Mouse (Mus musculus): ENCODE measurements around the gene Slc30a7.

The Slc30a7 gene

DNA sequence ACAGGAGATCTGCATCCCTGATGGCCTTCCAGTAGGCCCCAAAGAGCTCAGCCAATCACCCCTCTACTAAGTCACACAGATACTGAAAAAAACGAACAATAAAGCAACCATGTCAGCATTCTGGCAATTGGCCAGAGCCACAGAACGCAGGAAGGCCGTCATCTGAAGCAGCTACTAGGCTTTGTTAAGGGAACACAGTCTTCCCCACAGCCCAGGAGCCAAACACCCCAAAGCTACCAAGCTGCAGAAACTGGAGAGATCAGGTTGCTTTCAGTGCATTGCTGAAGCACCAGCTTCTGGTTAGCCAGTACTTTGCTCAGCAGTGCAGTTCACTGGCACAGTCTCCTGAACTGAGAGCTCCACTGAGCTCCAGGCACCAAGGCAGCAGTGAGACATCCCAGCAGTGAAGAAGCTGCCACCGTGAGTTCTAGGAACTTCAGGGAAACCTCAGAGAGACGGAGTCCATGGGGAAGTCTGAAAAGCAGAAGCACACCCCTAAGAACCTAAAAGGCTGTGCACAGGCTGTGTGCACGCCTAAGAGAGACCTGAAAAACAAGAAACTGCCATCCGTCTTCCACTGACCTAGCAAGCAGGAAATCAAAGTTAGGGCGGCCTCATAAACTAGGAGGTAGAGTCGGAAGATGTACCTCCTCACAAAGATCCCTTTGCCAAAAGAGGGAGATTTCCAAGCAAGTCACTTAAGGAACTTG, 21.9 kb downstream of the Slc30a7 start:
- DNase-seq, result peak in 1 of 2 experiments; percentile 6

DNA sequence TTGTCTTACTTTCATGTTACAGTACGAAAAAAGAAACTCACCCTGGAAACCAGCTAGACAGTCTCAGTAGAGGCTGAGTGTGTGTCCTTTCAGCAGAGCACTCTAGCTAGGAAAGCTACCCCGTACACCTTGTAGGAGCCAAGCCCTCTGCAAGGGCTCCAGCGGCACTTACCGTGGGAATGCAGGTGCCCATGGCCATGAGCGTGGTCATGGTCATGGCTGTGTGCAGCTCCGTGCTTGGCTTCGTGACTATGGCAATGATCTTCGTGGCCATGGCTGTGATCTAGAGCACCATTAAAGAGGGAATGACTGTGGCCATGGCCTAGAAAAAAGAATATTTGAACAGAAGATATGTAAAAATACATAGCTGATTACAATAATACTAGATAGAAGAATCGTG, 22.6 kb downstream of the Slc30a7 start:
- no peak for DNase-seq

DNA sequence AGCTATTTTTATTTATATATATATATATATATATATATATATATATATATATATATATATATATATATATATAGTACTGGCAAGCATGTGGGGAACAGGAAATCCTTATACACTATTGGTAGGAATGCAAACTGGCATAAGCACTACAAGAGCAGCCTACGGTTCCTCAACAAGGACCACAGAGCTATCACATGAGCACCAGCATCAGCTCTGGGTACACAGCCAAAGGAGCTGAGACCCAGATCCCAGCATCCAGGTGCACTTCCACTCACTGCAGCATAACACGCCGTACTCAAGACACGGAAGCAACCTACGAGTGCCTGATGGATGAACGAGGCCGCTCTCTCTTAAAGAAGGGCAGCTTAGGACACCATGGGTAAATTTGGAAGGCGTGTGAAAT, 24.0 kb downstream of the Slc30a7 start:
- DNase-seq, result no peak

DNA sequence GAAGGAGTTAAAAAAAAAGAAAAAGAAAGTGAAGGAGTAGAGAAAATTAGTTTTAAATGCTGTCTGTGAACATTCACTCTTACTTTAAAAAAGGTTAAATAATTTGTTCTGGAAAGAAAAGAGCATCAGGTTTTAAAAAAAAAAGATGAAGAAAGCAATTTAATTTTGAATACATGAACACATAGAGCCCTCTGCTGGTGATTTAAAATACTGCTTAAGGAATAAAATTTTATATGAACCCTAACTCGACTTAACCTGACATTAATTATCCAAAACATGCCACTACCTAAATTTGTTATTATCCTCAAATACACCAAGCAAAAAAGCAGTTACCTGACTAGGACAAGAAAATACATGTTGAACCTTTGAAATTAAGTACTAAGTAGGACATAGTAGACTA, 28.2 kb downstream of the Slc30a7 start:
- peak in 1 of 2 experiments; percentile 42 for DNase-seq

GRCm38 (mm10) chr3:115974995-115975394, 32.2 kb downstream of the Slc30a7 start:
- no peak for DNase-seq

GRCm38 (mm10) chr3:115974228-115974627, 33.0 kb downstream of the Slc30a7 start:
- no peak for DNase-seq

DNA sequence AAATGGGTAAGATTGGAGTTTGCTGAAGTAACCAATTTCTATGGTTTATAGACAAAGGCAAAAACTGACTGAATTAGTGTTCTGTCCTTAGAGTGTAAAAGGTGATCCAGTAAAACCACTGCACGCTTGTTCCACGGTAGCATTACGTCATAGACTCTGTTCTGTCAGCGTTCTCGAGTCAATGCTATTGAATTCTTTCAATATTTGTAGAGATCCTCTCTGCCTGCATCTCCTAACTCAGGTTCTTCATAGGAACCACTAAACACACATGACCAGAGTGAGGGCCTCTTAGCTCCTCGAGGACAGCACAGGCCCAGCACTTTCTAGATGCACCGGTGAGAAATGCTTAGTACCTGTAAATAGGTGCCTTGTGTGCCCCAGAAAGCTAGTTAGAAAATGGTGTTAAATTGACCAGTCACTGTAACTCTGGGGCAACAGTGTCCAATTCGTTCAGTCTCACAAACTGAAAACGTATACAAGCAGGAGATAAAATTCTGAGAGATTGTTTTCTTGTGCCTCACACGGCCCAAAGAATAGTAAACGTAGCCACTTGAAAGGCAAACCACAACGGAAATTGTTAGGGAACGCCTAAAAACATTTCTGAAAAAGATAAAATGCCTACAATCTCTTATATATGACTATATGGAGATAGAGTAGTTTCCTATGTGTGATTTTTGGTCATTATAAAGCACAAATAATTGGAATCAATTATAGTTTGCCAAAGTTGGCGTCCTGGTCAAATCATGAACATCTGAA, 35.1 kb downstream of the Slc30a7 start:
- no peak for DNase-seq

DNA sequence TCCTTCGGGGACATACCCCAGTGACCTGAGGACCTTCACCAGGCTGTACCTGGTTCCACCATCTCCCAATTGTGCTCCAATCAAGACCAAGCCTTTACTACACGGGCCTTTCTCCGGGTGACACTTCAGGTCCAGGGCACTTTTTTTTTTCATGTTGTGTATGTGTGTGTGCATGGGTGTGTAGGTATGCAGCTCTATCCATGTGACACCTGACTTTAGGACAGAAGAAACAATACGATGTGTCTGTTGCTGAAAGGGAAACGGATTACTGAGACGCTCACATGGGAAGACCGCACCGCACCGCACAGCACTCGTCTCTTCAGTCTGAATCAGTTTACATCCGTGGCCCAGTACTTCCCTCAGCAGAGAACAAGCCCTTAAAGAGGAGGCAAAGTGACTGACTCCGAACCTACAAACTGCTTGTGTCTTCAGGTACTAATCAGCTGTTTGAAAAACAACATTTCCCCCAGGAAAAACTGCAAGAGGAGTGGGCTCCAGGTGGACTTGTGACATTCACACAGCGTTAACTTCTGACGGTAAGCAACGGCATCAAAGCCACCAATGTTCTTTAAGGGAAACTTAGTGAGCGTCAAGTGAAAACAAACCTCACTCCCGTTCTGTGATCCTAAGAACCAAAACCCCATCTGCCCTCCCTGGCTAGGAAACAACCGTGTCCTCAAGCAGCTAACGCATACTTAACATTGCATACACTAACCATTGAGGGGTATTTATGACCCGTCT, 36.0 kb downstream of the Slc30a7 start:
- no peak for DNase-seq

DNA sequence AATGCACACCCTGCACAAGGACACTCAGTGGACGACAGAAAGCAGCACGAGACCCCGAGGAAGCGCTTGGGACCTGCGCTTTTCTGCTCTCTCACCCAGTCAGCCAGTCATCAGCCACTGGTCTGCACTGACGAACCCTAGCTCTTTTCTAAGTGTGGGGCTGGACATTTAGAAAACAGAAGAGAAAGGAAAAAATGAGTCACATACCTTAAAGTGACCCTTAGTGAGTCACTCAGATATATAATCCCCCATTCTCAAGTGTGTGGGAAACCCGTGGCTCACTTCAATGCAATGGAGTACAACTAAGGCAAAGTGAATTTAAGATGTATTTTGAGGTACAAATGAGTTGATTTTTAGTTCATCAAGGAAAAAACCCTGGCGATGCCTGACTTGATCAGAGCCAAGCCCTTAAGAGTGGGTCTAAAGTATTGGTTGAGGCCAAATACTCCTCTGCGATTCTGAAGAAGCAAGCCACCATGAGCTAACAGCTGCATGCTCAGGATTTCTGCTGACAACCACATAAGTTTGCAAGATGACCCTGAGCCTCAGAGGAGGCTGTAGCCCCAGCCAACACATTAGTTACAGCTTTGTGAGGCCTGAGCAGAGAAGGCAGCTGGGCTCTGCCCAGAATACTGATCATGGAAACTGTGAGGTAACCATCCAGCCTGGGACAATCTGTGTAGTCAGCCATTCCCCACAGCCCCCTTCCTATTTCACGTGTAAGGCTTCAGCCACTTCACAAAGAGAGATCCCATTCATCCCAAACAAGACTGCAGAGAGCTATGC, 38.3 kb downstream of the Slc30a7 start:
- DNase-seq, result peak; percentile 7 to 18

- DNase-seq, result no peak
Measured at GRCm38 (mm10) chr3:115964071-115964470, 43.1 kb downstream of the Slc30a7 start.

- no peak for DNase-seq
Measured at GRCm38 (mm10) chr3:115963597-115963996, 43.6 kb downstream of the Slc30a7 start.

GRCm38 (mm10) chr3:115962028-115962415, 45.2 kb downstream of the Slc30a7 start:
- no peak for DNase-seq

GRCm38 (mm10) chr3:115961311-115962027, 45.7 kb downstream of the Slc30a7 start:
- no peak for DNase-seq

- DNase-seq, result no peak
Measured at GRCm38 (mm10) chr3:115957223-115957622, 50.0 kb downstream of the Slc30a7 start.

- no peak for DNase-seq
Measured at GRCm38 (mm10) chr3:115953088-115953487, 54.1 kb downstream of the Slc30a7 start.

- DNase-seq, result no peak
Measured at GRCm38 (mm10) chr3:115952356-115952755, 54.9 kb downstream of the Slc30a7 start.

- no peak for DNase-seq
Measured at GRCm38 (mm10) chr3:115951221-115951620, 56.0 kb downstream of the Slc30a7 start.

DNA sequence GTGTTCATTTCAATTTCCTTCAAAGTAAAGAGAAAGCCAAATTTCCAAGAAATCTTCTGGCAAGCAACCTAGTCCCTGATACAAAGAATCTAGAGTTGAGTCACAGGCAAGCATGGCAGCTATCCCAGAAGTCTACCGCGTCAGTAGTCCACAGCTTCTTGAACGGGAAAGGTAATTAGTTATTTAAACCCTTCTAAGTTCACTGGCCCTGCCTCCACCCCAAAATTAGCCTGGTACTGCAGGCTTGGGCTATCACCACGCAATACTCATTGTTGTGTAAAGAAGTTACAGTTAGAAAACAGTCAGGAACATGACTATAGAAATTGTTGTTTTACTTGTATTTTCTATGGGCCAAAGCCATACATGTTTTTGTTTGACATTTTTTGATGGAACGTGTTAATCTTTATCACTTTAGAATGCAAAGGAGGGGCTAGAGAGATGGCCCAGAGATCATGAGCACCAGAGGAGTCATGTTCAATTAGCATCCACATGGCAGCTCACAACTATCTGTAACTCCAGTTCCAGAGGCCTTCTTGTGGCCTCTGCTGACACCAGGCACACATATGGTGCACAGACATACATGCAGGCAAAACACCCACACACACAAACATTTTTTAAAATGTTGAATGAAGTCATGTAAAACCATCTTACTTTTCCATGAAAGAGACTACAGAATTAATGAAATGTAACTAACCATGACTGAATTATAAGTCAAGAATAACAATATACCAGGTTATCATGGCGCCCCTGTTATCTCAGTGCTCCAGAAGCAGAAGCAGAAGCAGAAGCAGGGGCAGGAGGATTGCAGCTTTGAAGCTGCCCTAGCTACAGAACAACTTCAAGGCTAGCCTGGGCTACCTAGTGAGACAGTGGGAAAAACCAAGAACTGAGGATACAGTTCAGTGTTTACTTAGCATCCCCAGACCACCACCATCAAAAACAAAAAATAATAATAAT, 57.0 kb downstream of the Slc30a7 start:
- DNase-seq, result peak in 1 of 2 experiments; percentile 9

GRCm38 (mm10) chr3:115949220-115949920, 57.8 kb downstream of the Slc30a7 start:
- no peak for DNase-seq

DNA sequence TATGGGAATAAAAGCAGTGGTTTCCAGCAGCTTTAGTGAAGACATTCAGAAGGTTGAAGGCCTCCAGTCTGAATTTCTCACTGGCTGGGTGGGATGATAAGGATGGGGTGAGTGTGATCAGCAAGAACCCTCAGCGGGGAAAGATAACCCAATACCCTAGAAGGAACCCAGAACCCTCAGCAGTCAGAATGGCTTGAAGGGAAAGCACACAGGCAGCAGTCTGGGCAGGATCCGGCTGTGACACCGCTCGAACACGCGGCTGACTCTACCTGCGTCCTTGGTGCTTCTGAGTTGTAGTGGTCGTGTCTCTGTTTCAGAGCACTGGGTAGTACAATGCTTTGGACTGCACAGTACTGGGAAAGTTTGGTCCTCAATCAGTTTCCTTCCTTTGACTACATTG, 60.9 kb downstream of the Slc30a7 start:
- DNase-seq, result no peak

Data from cerebellum, postnatal 10 days (tissue).